Mouse (Mus musculus) heart, embryonic 14.5 days (tissue): ENCODE results near the gene Dctn3. TPM values are rescaled to one million over a fixed set of nuclear protein-coding genes. Genes with fewer than 3 reads are reported as not detected.

Source experiments
- ATAC-seq: fragments of 200-750 bp; cut with Nextera tagmentation; 2 replicates; pipeline ENCODE4 v1.8.0; 2017; ENCODE audit warnings: low read depth, moderate TSS enrichment; ENCODE audit not compliant: insufficient number of reproducible peaks, insufficient read depth, low FRiP score
- H3K27ac ChIP-seq, 2 experiments: fragments of 200-500 bp in 1 of 2; fragments of 300-500 bp in 1 of 2; sonication (generic) in 1 of 2; replicated peaks in 1 of 2; 2 replicates each; pipeline ENCODE4 v1.5.1; 2012 to 2014; ENCODE audit warnings: low read depth in 2 of 2, low read length in 2 of 2, control low read depth in 1 of 2, mild to moderate bottlenecking in 1 of 2, mixed read lengths in 1 of 2; ENCODE audit not compliant: control insufficient read depth in 1 of 2, insufficient read depth in 1 of 2
- H3K27me3 ChIP-seq: fragments of 300-500 bp; sonication (generic); 2 replicates; pipeline ENCODE4 v1.6.1; 2014; ENCODE audit warnings: mild to moderate bottlenecking, low read length, control low read depth; ENCODE audit not compliant: control insufficient read depth, insufficient read depth
- H3K36me3 ChIP-seq: fragments of 300-500 bp; sonication (generic); 2 replicates; pipeline ENCODE4 v1.6.1; 2014; ENCODE audit warnings: mild to moderate bottlenecking, control low read depth, low read length, mixed read lengths; ENCODE audit not compliant: control insufficient read depth, insufficient read depth
- H3K4me1 ChIP-seq, 2 experiments: fragments of 200-500 bp in 1 of 2; fragments of 300-500 bp in 1 of 2; sonication (generic) in 1 of 2; 2 replicates each; pipeline ENCODE4 v1.6.1; 2012 to 2014; ENCODE audit warnings: low read length in 2 of 2, control low read depth in 1 of 2, mixed read lengths in 1 of 2; ENCODE audit not compliant: control insufficient read depth in 2 of 2, insufficient read depth in 2 of 2
- H3K4me2 ChIP-seq: fragments of 300-500 bp; sonication (generic); 2 replicates; pipeline ENCODE4 v1.6.1; 2014; ENCODE audit warnings: mild to moderate bottlenecking, low read length
- H3K4me3 ChIP-seq, 2 experiments: fragments of 200-500 bp in 1 of 2; fragments of 300-500 bp in 1 of 2; sonication (generic) in 1 of 2; 2 replicates each; pipeline ENCODE4 v1.5.1; 2012 to 2014; ENCODE audit warnings: low read length in 2 of 2, mild to moderate bottlenecking in 2 of 2, control low read depth in 1 of 2, low read depth in 1 of 2, moderate library complexity in 1 of 2; ENCODE audit not compliant: control insufficient read depth in 1 of 2, insufficient read depth in 1 of 2
- H3K9ac ChIP-seq: fragments of 300-500 bp; sonication (generic); 2 replicates; pipeline ENCODE4 v1.6.1; 2014; ENCODE audit warnings: mild to moderate bottlenecking, low read length
- H3K9me3 ChIP-seq: fragments of 300-500 bp; sonication (generic); 2 replicates; pipeline ENCODE4 v1.6.1; 2016; ENCODE audit warnings: low read length, control low read depth; ENCODE audit not compliant: control insufficient read depth
- WGBS: fragments of 180-500 bp; shearing (Covaris S2); extraction: QIAGEN DNeasy Blood & Tissue Kit; methylation state at CpG from one replicate; pipeline ENCODE4 v1.1.7; 2014; 5-methylcytosine and 5-hydroxymethylcytosine counted together
- polyA plus RNA-seq: library from polyadenylated mRNA; unstranded; fragments of >200 nt; fragmentation: Nextera tagmentation; extraction: Ambion mirVana; gene quantifications from 2 replicates; pipeline ENCODE4 v1.2.1, GENCODE M21; 2014

The Dctn3 gene
- polyA plus RNA-seq, 1 experiment from 2014 or later = 134 TPM

- H3K4me2 ChIP-seq = peak within 1 kb of the TSS; percentile 74
- peak; percentile 67 for ATAC-seq
- H3K9me3 ChIP-seq = no peaks in the 10 kb centered on the region
- peak within 1 kb of the TSS; percentile 56 to 85 for H3K4me3 ChIP-seq
- H3K4me1 ChIP-seq = peaks cover 20 to 28% of the 10 kb centered on the region in 2 experiments
- H3K27ac ChIP-seq = peak within 1 kb of the TSS; percentile 87 to 96
- peak within 1 kb of the TSS; percentile 88 for H3K9ac ChIP-seq
- H3K27me3 ChIP-seq = no peaks in the 10 kb centered on the region
- WGBS = under 1% methylated on average over 57 of the region's 57 CpGs
- H3K36me3 ChIP-seq = peaks cover 28% of the 10 kb centered on the region
Observed at GRCm38 (mm10) chr4:41755338-41756305, 32.7 kb upstream of the Dctn3 start, which contains the start of gene Sigmar1. Gene Sigmar1, minus strand, starts transcription at chr4:41756157.

DNA sequence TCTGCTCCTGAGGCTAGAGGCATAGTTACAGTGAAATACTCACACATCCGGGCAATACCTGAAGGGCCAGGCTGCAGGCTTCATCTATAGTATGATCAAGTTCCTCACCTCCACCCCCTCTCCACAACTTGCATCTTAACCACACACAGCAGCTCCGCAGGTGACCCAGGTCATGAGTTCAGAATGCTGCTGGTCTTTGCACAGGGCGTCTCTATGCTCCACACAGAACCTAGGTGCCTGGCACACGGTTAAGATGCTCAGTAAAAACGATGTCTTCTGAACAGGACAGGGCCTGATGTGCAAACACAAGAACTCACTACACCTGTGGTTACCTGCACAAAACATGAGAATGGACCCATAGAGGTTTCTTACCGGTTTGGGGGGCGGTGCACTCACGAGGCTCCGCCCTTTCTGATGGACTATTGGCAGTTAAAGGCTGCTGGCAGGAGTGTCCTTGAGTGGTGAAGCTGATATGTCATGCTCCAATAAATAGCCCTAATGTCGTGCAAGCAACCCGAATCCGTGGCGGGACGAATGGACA lies 31.9 kb upstream of the Dctn3 start, which contains the start of gene Galt:
TSS of gene Galt (plus strand) at position 432 of the 541 bp plus-strand sequence.
- WGBS = 13% methylated on average over 14 of the region's 14 CpGs
- H3K9ac ChIP-seq = peak within 1 kb of the TSS; percentile 88

DNA sequence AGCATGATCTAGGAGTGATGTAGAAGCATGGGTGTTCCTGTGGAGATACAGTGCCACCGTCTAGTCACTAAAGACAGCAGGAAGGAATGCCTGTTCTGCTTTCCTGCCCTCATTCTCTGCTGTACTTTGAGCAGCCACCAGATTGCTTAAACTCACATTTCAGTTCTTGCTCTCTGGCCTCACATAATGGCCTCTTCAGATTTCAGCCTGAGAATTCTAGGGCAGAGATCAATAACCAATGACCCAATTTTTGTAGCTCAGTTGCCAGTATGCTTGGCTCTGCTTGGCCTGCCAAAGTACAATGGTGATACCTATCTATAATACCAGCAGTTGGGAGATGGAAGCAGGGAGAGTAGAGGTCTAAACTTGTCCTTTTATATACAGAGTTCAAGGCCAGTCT lies 22.1 kb upstream of the Dctn3 start:
- WGBS = 68% methylated on average over 1 of the region's 1 CpGs
- Histone ChIP-seq H3K4me1 (peaks cover 3 to 6% of the 10 kb centered on the region in 2 experiments), H3K27me3 (no peaks in the 10 kb centered on the region), H3K9me3 (peaks cover 7% of the 10 kb centered on the region; the same call in 1 of the 2 replicates), H3K9ac (no peak overlapping the region), H3K4me3 (no peak overlapping the region), H3K4me2 (no peak overlapping the region), H3K36me3 (no peaks in the 10 kb centered on the region), H3K27ac (no peak overlapping the region)
- ATAC-seq = no peak

More for the DNA sequence above, 31.9 kb upstream of the Dctn3 start, which contains the start of gene Galt:
- peaks cover 28% of the 10 kb centered on the region for H3K36me3 ChIP-seq
- peak within 1 kb of the TSS; percentile 87 to 96 for H3K27ac ChIP-seq
- no peaks in the 10 kb centered on the region for H3K27me3 ChIP-seq
- ATAC-seq = 0 out of 2 replicates have a peak, but pooled peaks have one; percentile 27
- no peaks in the 10 kb centered on the region for H3K9me3 ChIP-seq
- H3K4me2 ChIP-seq = peak within 1 kb of the TSS; percentile 74
- H3K4me1 ChIP-seq = peaks cover 18 to 25% of the 10 kb centered on the region in 2 experiments
- peak within 1 kb of the TSS; percentile 56 to 85 for H3K4me3 ChIP-seq

- 62% methylated on average over 2 of the region's 2 CpGs for WGBS
Observed at GRCm38 (mm10) chr4:41744131-41744530, 21.2 kb upstream of the Dctn3 start.

GRCm38 (mm10) chr4:41741158-41741560 lies 18.2 kb upstream of the Dctn3 start:
- under 1% methylated on average over 27 of the region's 27 CpGs for WGBS
- Histone ChIP-seq H3K4me3 (peak overlapping the region; percentile 66 to 98), H3K27ac (peak overlapping the region; percentile 82 to 95), H3K27me3 (no peaks in the 10 kb centered on the region), H3K4me2 (peak overlapping the region; percentile 98), H3K9me3 (peaks cover 4% of the 10 kb centered on the region; the same call in 1 of the 2 replicates), H3K4me1 (peaks cover 4 to 10% of the 10 kb centered on the region in 2 experiments), H3K36me3 (peaks cover 14% of the 10 kb centered on the region), H3K9ac (peak overlapping the region; percentile 87)
- peak; percentile 93 for ATAC-seq

More at GRCm38 (mm10) chr4:41744131-41744530, 21.2 kb upstream of the Dctn3 start:
- Histone ChIP-seq H3K4me2 (no peak overlapping the region), H3K27ac (no peak overlapping the region), H3K9me3 (peaks cover 7% of the 10 kb centered on the region; the same call in 1 of the 2 replicates), H3K4me1 (peaks cover 4 to 10% of the 10 kb centered on the region in 2 experiments), H3K27me3 (no peaks in the 10 kb centered on the region), H3K4me3 (no peak overlapping the region), H3K9ac (no peak overlapping the region), H3K36me3 (peaks cover 3% of the 10 kb centered on the region)
- ATAC-seq = no peak

DNA sequence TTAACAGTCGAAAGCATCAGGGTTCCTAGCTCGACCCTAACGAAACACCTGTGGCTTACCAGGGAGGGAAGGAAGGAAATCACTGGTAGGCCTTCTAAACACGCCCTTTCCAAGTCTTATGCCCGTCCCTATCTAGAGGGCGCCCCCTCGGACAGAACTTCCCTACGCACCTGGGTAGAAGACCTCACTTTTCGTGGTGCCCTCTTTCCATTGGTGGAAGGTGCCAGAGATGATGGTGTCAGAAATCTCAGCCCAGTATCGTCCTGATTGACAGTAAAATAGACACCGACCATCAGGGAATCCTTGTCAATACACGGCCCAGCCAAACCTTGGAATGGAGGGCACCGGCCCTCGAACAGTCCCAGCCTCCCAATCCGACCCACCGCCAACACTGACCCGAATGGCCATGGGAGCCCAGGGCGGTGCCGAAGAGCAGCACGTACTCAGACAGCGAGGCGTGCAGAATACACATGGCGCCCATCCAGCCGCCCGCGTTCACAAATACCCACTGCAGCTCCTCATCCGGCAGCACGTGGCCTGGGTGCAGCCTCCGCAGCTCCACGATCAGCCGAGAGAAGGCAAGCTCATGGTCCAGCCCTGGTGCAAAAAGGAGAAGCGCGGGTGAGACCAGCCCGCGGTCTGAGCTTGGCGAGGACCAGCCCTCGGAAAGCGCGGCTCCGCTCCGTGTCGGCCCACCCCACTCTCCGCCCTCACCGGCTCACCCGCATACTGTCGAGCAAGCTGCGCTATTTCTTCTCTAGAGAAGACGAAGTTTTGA lies 17.6 kb upstream of the Dctn3 start:
- no peaks in the 10 kb centered on the region for H3K27me3 ChIP-seq
- H3K4me2 ChIP-seq = peak overlapping the region; percentile 98
- H3K9me3 ChIP-seq = no peaks in the 10 kb centered on the region
- peak; percentile 62 for ATAC-seq
- H3K27ac ChIP-seq = peak overlapping the region; percentile 82 to 95
- H3K36me3 ChIP-seq = peaks cover 14% of the 10 kb centered on the region
- peak overlapping the region; percentile 87 for H3K9ac ChIP-seq
- WGBS = 2% methylated on average over 48 of the region's 48 CpGs
- H3K4me3 ChIP-seq = peak overlapping the region; percentile 66 to 98
- H3K4me1 ChIP-seq = peaks cover 4 to 10% of the 10 kb centered on the region in 2 experiments

DNA sequence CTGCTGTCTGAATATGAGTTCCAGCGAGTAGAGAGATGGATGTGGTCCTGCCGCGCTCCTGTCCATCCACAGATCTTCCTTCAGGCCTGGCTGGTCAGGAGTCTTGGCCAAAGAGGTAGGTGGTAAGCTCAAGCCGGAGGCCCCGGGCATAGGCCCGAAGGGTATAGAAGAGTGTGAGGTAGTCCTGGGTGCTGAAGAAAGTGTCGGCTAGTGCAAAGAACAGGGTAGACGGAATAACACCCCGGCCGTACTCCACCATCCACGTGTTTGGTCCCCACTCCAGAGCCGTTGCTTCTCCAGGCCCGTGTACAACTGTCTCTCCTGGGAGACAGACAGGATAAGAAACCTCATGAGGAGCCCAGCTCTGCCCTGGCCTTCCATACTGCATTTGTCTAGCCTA lies 16.3 kb upstream of the Dctn3 start:
- 90% methylated on average over 13 of the region's 13 CpGs for WGBS
- no peak overlapping the region for H3K4me3 ChIP-seq
- no peak overlapping the region for H3K27ac ChIP-seq
- peaks cover 14% of the 10 kb centered on the region for H3K36me3 ChIP-seq
- H3K4me2 ChIP-seq = no peak overlapping the region
- H3K9ac ChIP-seq = no peak overlapping the region
- no peaks in the 10 kb centered on the region for H3K27me3 ChIP-seq
- no peaks in the 10 kb centered on the region; the same call in 1 of the 2 replicates for H3K9me3 ChIP-seq
- peaks cover 4 to 10% of the 10 kb centered on the region in 2 experiments for H3K4me1 ChIP-seq
- ATAC-seq = no peak
